Mouse (Mus musculus) heart, embryonic 10.5 days (tissue): Measurements from ENCODE around the gene Enox1. TPM values are rescaled to one million over a fixed set of nuclear protein-coding genes. Genes with fewer than 3 reads are reported as not detected.
A peak's percentile ranks its signal among the peaks of the same experiment; 100 is the strongest.

Experiments used
- DNase-seq: peaks from one replicate; pipeline ENCODE4 v3.0.0-alpha.2; 2017; ENCODE audit warnings: low spot score
- H3K27ac ChIP-seq: fragments of 300-500 bp; sonication (generic); 2 replicates; pipeline ENCODE4 v1.5.1; 2016; ENCODE audit warnings: mild to moderate bottlenecking
- H3K27me3 ChIP-seq: fragments of 300-500 bp; sonication (generic); 2 replicates; pipeline ENCODE4 v1.6.1; 2016; ENCODE audit warnings: mild to moderate bottlenecking; ENCODE audit not compliant: poor library complexity, insufficient read depth, severe bottlenecking
- H3K36me3 ChIP-seq: fragments of 300-500 bp; sonication (generic); 2 replicates; pipeline ENCODE4 v1.6.1; 2016; ENCODE audit warnings: mild to moderate bottlenecking, moderate library complexity
- H3K4me1 ChIP-seq: fragments of 300-500 bp; sonication (generic); 2 replicates; pipeline ENCODE4 v1.6.1; 2016; ENCODE audit warnings: mild to moderate bottlenecking
- H3K4me3 ChIP-seq: fragments of 300-500 bp; sonication (generic); 2 replicates; pipeline ENCODE4 v1.5.1; 2016; ENCODE audit warnings: mild to moderate bottlenecking, moderate library complexity
- H3K9me3 ChIP-seq: fragments of 300-500 bp; sonication (generic); 2 replicates; pipeline ENCODE4 v1.6.1; 2016; ENCODE audit warnings: mild to moderate bottlenecking, moderate library complexity
- WGBS: fragments of 180-500 bp; shearing (Covaris S2); methylation state at CpG from one replicate; pipeline ENCODE4 v1.1.7; 2016; 5-methylcytosine and 5-hydroxymethylcytosine counted together
- polyA plus RNA-seq: library from polyadenylated mRNA; unstranded; fragments of >200 nt; fragmentation: Nextera tagmentation; extraction: Ambion mirVana; gene quantifications from 2 replicates; pipeline ENCODE4 v1.2.1, GENCODE M21; 2016

The Enox1 gene
- polyA plus RNA-seq, 1 experiment from 2014 or later, result 5.8 TPM

DNA sequence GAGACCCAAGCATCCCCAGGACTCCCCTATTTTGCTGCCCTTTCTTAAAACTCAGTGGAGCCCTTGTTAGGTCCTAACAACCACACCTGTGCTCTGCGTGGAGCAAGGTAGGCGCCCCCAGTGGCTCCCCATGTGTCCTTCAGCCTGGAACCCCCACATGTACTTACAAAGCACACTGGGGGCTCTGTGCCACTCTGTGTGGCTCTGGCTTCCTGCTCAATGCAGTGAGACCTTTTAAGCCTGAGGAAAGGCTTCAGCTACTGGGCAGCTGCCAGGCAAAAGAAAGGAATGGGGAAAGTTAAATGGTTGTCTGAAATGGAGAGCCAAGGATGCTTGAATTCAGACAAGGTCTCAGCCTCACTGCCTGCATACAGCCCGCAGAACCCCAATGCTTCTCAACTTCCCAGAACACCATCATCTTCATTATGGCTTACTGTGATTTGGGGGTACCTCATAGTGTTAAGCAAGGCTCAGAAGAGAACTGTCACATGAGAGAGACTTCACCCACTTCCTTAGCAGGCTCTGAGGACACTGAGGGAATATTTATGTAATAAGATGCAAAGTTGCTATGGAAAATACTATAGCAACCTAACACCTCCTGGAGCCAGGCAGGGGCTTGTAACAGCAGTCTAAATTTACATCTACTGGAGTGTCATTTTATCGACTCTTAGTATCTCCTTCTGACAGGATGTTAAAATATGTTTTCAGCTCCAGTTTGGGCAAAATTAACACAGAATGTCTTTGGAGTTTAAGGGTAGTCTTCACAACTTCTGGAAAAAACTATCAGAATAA, 465.1 kb downstream of the Enox1 start:
- H3K27me3 ChIP-seq, result no peaks in the 10 kb centered on the region

DNA sequence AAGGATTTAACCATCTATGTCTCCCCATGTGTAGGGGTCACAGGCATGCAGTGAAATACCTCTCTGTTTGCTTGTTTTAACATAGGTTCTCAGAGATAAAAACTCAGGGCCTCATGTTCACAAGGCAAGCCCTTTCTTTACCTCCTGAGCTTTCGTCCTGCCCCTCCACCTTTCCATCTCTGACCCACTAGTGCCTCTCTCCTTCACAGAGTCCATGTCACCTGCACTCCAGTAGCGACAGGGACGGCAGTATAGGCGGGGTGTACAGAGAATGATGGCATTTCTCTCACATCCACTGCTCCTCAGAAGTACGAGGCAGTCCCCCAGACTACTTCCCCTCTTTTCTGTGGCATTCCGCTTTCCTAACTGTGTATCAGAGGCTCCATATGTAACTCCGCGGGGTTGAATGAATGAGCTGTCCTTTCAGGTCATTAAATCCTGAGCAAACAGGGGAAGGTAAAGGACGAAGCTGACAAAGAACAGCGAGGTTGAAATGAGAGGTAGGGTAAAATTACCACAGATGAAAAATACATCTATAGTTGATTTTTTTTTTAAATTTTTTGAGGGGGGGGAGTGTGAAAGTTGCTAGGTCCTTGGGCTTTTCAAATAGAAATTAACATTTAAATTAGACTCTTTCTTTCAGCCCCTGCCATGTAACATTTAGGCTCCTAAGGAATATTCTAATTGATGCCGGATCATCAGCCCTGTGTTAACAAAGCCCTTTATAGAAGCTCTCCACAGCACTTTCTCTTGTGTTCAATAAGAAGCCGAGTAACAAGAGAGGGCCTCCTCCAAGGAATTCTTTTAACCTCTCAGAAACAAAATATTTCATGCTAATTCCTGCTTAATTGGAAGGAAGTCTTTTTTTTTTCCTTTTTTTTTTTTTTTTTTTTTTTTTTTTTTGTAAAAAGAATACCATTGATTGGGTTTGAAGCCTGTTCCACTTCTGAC, 470.3 kb downstream of the Enox1 start:
- no peak for DNase-seq
- no peak overlapping the region for H3K27ac ChIP-seq
- 81% methylated on average over 12 of the region's 12 CpGs for WGBS
- H3K27me3 ChIP-seq, result no peaks in the 10 kb centered on the region
- H3K36me3 ChIP-seq, result no peaks in the 10 kb centered on the region; the same call in 1 of the 2 replicates
- no peak overlapping the region for H3K4me3 ChIP-seq
- peaks cover 35% of the 10 kb centered on the region for H3K4me1 ChIP-seq
- H3K9me3 ChIP-seq, result no peaks in the 10 kb centered on the region

More for the DNA sequence above, 465.1 kb downstream of the Enox1 start:
- Histone ChIP-seq H3K4me1 (peaks cover 13% of the 10 kb centered on the region; the same call in 1 of the 2 replicates), H3K9me3 (no peaks in the 10 kb centered on the region), H3K36me3 (no peaks in the 10 kb centered on the region; the same call in 1 of the 2 replicates), H3K27ac (0 out of 2 replicates have a peak overlapping the region, but pooled peaks have one; percentile 18), H3K4me3 (no peak overlapping the region)
- DNase-seq, result no peak
- 65% methylated on average over 4 of the region's 4 CpGs for WGBS

GRCm38 (mm10) chr14:77632466-77633171, 476.1 kb downstream of the Enox1 start:
- no peak for DNase-seq
- no peak overlapping the region for H3K27ac ChIP-seq
- no peaks in the 10 kb centered on the region for H3K36me3 ChIP-seq
- H3K4me3 ChIP-seq, result no peak overlapping the region
- peaks cover 44% of the 10 kb centered on the region for H3K4me1 ChIP-seq
- 92% methylated on average over 10 of the region's 10 CpGs for WGBS
- no peaks in the 10 kb centered on the region for H3K27me3 ChIP-seq
- H3K9me3 ChIP-seq, result no peaks in the 10 kb centered on the region

DNA sequence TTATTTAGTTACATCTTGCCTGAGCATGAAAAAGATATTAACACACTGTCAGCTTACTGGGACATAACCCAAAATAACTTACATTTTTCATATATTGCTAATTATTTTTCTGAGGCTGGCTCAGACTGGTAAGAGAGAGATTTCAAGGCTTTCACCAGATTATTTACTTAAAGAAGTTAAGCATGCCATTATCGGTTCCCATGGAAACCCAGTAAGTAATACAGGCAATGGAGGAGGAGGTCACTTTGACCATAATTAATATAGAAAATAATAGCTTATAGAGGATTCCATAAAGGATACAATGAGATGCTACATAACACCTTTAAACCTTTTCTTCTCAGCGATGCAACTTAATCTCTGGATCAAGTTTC, 476.6 kb downstream of the Enox1 start:
- Histone ChIP-seq H3K27ac (no peak overlapping the region), H3K4me1 (peaks cover 46% of the 10 kb centered on the region), H3K27me3 (no peaks in the 10 kb centered on the region), H3K9me3 (no peaks in the 10 kb centered on the region), H3K36me3 (no peaks in the 10 kb centered on the region), H3K4me3 (no peak overlapping the region)
- WGBS, result 73% methylated on average over 2 of the region's 2 CpGs
- no peak for DNase-seq

GRCm38 (mm10) chr14:77636931-77637330, 480.4 kb downstream of the Enox1 start:
- DNase-seq, result no peak
- H3K9me3 ChIP-seq, result no peaks in the 10 kb centered on the region
- H3K36me3 ChIP-seq, result no peaks in the 10 kb centered on the region
- peaks cover 30% of the 10 kb centered on the region for H3K4me1 ChIP-seq
- H3K4me3 ChIP-seq, result no peak overlapping the region
- no peaks in the 10 kb centered on the region for H3K27me3 ChIP-seq
- H3K27ac ChIP-seq, result no peak overlapping the region
- 30% methylated on average over 6 of the region's 6 CpGs for WGBS

DNA sequence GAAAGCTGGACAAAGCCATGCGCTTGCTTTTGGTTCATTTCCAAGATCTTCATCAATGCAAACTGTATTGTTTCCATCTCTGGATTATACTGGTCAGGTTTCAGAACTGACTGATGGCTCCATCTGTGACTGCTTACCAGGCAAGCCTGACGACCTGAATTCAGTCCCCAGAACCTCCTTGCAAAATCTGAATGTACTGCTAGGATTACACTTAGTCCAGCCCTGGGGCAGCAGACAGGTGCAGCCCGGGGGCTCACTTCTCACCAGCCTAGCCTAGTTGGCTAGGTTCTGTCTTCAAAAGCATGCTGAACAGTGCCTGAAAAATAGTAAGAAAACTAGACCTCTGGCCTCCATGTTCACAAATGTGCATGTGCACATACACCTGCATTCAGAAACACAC, 481.6 kb downstream of the Enox1 start:
- H3K4me1 ChIP-seq, result peaks cover 30% of the 10 kb centered on the region
- H3K36me3 ChIP-seq, result no peaks in the 10 kb centered on the region
- DNase-seq, result no peak
- H3K9me3 ChIP-seq, result no peaks in the 10 kb centered on the region
- H3K4me3 ChIP-seq, result no peak overlapping the region
- WGBS, result 82% methylated on average over 3 of the region's 3 CpGs
- no peak overlapping the region for H3K27ac ChIP-seq
- H3K27me3 ChIP-seq, result no peaks in the 10 kb centered on the region

DNA sequence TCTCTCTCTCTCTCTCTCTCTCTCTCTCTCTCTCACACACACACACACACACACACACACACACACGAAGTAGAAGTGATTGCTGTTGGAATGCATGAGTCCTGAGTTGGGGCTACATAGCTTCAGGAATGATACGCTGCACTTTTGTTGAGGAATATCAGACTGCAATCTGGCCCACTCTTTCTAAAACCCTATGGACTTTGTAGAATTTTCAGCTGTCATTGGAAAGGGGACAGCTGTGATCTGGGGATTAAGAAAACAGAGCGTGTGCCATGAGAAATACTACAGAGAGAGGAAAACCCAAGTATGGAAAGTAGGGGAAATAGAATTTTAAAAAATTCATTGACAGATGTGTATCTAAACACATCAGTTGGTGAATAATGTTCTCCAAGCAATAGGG, 482.1 kb downstream of the Enox1 start:
- 76% methylated on average over 3 of the region's 3 CpGs for WGBS
- H3K4me3 ChIP-seq, result no peak overlapping the region
- no peaks in the 10 kb centered on the region for H3K36me3 ChIP-seq
- H3K4me1 ChIP-seq, result peaks cover 30% of the 10 kb centered on the region
- H3K27me3 ChIP-seq, result no peaks in the 10 kb centered on the region
- H3K27ac ChIP-seq, result no peak overlapping the region
- no peaks in the 10 kb centered on the region for H3K9me3 ChIP-seq
- no peak for DNase-seq

DNA sequence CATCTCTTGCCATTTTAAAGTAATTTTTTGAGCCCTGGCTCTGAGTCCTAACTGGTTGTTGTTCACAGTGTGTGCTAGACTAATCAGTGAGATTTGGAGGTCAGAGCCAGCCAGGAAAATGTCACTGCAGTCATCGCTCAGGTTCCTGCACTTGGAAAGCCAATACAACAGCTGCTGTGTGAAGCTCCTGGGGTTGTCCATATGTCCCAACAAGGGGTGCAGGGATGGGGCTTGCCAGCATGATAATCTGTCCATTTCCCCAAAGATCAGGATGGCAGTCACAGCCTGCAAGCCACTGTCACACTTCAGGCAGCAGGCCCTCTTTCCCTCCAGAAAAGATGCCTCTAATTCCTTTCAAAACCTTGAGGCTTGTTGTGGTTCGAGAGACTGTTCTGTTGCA, 483.0 kb downstream of the Enox1 start:
- WGBS, result 59% methylated on average over 2 of the region's 2 CpGs
- Histone ChIP-seq H3K4me1 (peaks cover 30% of the 10 kb centered on the region), H3K27me3 (no peaks in the 10 kb centered on the region), H3K4me3 (no peak overlapping the region), H3K27ac (no peak overlapping the region), H3K9me3 (no peaks in the 10 kb centered on the region), H3K36me3 (no peaks in the 10 kb centered on the region)
- no peak for DNase-seq

DNA sequence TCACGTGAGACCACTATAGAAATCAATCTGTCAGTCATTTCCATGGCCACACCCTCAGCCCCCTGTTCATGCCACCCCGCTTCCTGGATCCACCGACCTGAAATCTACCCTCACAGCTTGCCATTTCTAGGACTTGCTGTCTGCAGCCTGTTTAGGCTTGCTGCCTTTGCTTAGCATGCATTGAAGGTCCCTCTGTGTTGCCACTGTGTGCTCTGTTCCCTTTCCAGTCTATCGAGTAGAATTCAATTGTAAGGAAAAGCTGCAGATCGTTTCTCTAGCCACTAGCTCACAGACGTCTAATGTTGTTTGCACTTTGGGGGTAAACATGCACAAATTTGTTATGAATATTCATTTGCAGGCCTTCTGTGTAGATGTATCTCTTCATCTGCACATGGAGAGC, 485.8 kb downstream of the Enox1 start:
- WGBS, result 85% methylated on average over 6 of the region's 6 CpGs
- H3K27me3 ChIP-seq, result no peaks in the 10 kb centered on the region
- DNase-seq, result no peak
- no peak overlapping the region for H3K4me3 ChIP-seq
- no peaks in the 10 kb centered on the region for H3K9me3 ChIP-seq
- no peaks in the 10 kb centered on the region for H3K36me3 ChIP-seq
- peaks cover 10% of the 10 kb centered on the region for H3K4me1 ChIP-seq
- no peak overlapping the region for H3K27ac ChIP-seq

GRCm38 (mm10) chr14:77646196-77646595, 489.6 kb downstream of the Enox1 start:
- Histone ChIP-seq H3K27ac (no peak overlapping the region), H3K4me3 (no peak overlapping the region), H3K27me3 (no peaks in the 10 kb centered on the region), H3K4me1 (peaks cover 16% of the 10 kb centered on the region), H3K36me3 (no peaks in the 10 kb centered on the region), H3K9me3 (no peaks in the 10 kb centered on the region)
- no peak for DNase-seq
- WGBS, result 69% methylated on average over 2 of the region's 2 CpGs

GRCm38 (mm10) chr14:77647017-77647416, 490.5 kb downstream of the Enox1 start:
- Histone ChIP-seq H3K36me3 (no peaks in the 10 kb centered on the region), H3K4me3 (no peak overlapping the region), H3K27ac (no peak overlapping the region), H3K4me1 (peaks cover 23% of the 10 kb centered on the region), H3K9me3 (no peaks in the 10 kb centered on the region), H3K27me3 (no peaks in the 10 kb centered on the region)
- WGBS, result 82% methylated on average over 6 of the region's 6 CpGs
- no peak for DNase-seq

DNA sequence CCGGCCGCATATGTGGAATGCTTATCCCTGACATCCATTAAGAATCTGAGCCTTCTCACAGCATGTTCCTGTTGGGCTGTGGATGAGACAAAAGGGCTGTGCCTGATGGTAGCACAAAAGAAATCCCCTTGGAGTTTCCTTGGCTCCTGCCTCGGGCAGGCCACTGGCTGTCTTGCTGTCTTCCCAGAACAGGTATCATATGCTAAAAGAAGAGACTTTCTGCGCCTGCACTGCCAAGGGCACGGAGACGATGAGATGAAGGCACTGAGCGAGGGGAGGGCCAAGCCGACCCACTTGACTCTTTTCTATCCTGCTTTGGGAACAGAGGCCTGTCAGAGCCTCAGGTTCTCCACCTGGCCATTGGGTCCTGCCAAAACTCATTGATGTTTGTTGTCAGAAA, 491.7 kb downstream of the Enox1 start:
- 73% methylated on average over 8 of the region's 8 CpGs for WGBS
- Histone ChIP-seq H3K36me3 (no peaks in the 10 kb centered on the region), H3K4me1 (peaks cover 34% of the 10 kb centered on the region), H3K27ac (peak overlapping the region; percentile 29; the same call in 1 of the 2 replicates), H3K9me3 (no peaks in the 10 kb centered on the region), H3K4me3 (no peak overlapping the region), H3K27me3 (no peaks in the 10 kb centered on the region)
- no peak for DNase-seq
